10 mouse cellular contexts compared by ENCODE assay signal in the genomic region with DNA sequence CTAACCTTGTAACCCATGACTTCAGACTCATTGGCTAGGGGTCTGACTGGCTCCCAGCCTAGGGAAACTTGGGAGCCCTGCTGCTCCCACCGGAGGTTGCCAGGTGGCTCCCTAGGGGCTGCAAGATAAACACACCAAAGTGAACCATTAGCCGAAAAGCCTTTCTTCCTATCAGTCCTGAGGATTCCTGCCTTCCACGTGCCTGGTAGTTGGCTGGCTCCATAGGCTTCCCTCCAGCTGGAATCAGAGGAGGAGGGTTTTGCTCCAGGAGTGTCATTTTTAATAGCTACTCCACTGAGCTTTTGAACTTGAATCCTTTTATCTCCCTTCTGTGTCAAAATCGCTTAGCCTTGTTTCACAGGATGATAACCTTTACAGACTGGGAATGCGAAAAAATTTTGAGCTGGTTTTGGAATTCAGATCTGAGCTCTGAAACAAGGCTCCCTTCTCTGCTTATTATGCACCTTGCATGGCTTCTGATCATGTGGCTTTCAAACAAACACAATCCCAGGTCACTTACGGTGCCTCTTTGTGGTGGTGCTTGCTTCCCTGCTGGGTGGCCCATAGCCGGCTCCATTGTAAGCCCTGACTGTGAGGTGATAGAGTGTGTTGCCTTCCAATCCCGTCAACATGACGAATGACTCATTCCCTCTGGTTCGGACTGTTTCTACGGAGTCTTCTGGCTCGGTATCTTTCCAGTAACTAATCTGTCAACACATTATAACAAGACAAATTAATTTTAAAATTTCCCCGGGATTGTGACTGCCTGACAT.
DNase-seq lines count a peak whose midpoint lies in the region; ATAC-seq and TF ChIP-seq lines count a peak whose summit lies in the region.
"Had no signal": no experiment of that assay in that cellular context is flagged by ENCODE, and none has a peak within 500 bp of the region (broad histone marks: within the 10 kb centered on the region; RNA-seq: fewer than 3 reads in every experiment).

No protein-coding gene starts in this region.

- WGBS in kidney, postnatal 0 days, result 13% methylated on average over 13 of the region's 13 CpGs
- 7% methylated on average over 13 of the region's 13 CpGs for WGBS in heart, embryonic 13.5 days
- 10% methylated on average over 13 of the region's 13 CpGs for WGBS in midbrain, embryonic 15.5 days
- 10% methylated on average over 13 of the region's 13 CpGs for WGBS in limb, embryonic 10.5 days

- TF ChIP-seq CTCF in kidney, postnatal 0 days (IDR thresholded peaks at IDR 0.05; ENCODE audit: low read depth), result no peak

- no peaks in the 10 kb centered on the region for H3K9me3 ChIP-seq in kidney, postnatal 0 days (replicated peaks; ENCODE audit: low read length)
- no peaks in the 10 kb centered on the region for H3K9me3 ChIP-seq in heart, embryonic 13.5 days
- H3K9me3 ChIP-seq in midbrain, embryonic 15.5 days, result no peaks in the 10 kb centered on the region
- H3K9me3 ChIP-seq in limb, embryonic 10.5 days (replicated peaks), result no peaks in the 10 kb centered on the region
- H3K9me3 ChIP-seq: limb, embryonic 15.5 days had no signal

- no peaks in the 10 kb centered on the region for H3K4me1 ChIP-seq in kidney, postnatal 0 days (replicated peaks; ENCODE audit: insufficient read depth, low read length)
- peaks cover 9% of the 10 kb centered on the region; the same call in 1 of the 2 replicates for H3K4me1 ChIP-seq in heart, embryonic 13.5 days
- no peaks in the 10 kb centered on the region for H3K4me1 ChIP-seq in midbrain, embryonic 15.5 days
- 0 out of 2 replicates have a peak, but pooled peaks cover 4% of the 10 kb centered on the region for H3K4me1 ChIP-seq in limb, embryonic 10.5 days
- H3K4me1 ChIP-seq: limb, embryonic 15.5 days had no signal

- no peaks in the 10 kb centered on the region for H3K36me3 ChIP-seq in kidney, postnatal 0 days (ENCODE audit: insufficient read depth, low read length)
- no peaks in the 10 kb centered on the region for H3K36me3 ChIP-seq in heart, embryonic 13.5 days
- H3K36me3 ChIP-seq in midbrain, embryonic 15.5 days (replicated peaks), result no peaks in the 10 kb centered on the region
- H3K36me3 ChIP-seq in limb, embryonic 10.5 days, result no peaks in the 10 kb centered on the region
- H3K36me3 ChIP-seq: limb, embryonic 15.5 days had no signal

- ATAC-seq in kidney, postnatal 0 days (replicated peaks; ENCODE audit: low FRiP score, low read depth), result no peak
- ATAC-seq in heart, embryonic 13.5 days (ENCODE audit: extremely low read depth, insufficient number of reproducible peaks, low FRiP score, low TSS enrichment), result no peak
- ATAC-seq in midbrain, embryonic 15.5 days (replicated peaks), result peak; percentile 87
- ATAC-seq: Patski had no signal

- peak; percentile 9 for DNase-seq in kidney, postnatal 0 days (ENCODE audit: low spot score)
- DNase-seq in kidney, adult 18-20 months, result no peak
- DNase-seq in embryo, embryonic 10.5 days (ENCODE audit: low spot score), result peak; percentile 32
- no peak for DNase-seq in cerebellum, adult 18-20 months
- no peak for DNase-seq in limb, embryonic 10.5 days (ENCODE audit: low spot score)
- DNase-seq in adrenal gland, adult 18-20 months (ENCODE audit: low spot score in 2 of 2), result no peak

- no peak overlapping the region for H3K9ac ChIP-seq in kidney, postnatal 0 days (ENCODE audit: low read depth, low read length)
- H3K9ac ChIP-seq in heart, embryonic 13.5 days, result no peak overlapping the region
- no peak overlapping the region for H3K9ac ChIP-seq in midbrain, embryonic 15.5 days
- H3K9ac ChIP-seq: limb, embryonic 15.5 days had no signal

- no peak overlapping the region for H3K4me2 ChIP-seq in kidney, postnatal 0 days (ENCODE audit: low read length)
- peak overlapping the region; percentile 14 for H3K4me2 ChIP-seq in heart, embryonic 13.5 days
- peak overlapping the region; percentile 7; the same call in 1 of the 2 replicates for H3K4me2 ChIP-seq in midbrain, embryonic 15.5 days
- H3K4me2 ChIP-seq: limb, embryonic 15.5 days had no signal

- H3K4me3 ChIP-seq in kidney, postnatal 0 days (replicated peaks; ENCODE audit: low read depth, low read length), result no peak overlapping the region
- no peak overlapping the region for H3K4me3 ChIP-seq in heart, embryonic 13.5 days
- H3K4me3 ChIP-seq in midbrain, embryonic 15.5 days, result no peak overlapping the region
- no peak overlapping the region for H3K4me3 ChIP-seq in limb, embryonic 10.5 days
- H3K4me3 ChIP-seq: limb, embryonic 15.5 days had no signal

- H3K27ac ChIP-seq in kidney, postnatal 0 days, result no peak overlapping the region
- H3K27ac ChIP-seq in heart, embryonic 13.5 days (replicated peaks), result no peak overlapping the region
- peak overlapping the region; percentile 32; the same call in 1 of the 2 replicates for H3K27ac ChIP-seq in midbrain, embryonic 15.5 days
- H3K27ac ChIP-seq in limb, embryonic 10.5 days, result no peak overlapping the region
- H3K27ac ChIP-seq: limb, embryonic 15.5 days had no signal

- no peaks in the 10 kb centered on the region for H3K27me3 ChIP-seq in kidney, postnatal 0 days (ENCODE audit: insufficient read depth, low read length)
- H3K27me3 ChIP-seq in heart, embryonic 13.5 days (replicated peaks), result peaks cover 12% of the 10 kb centered on the region; the same call in 1 of the 2 replicates
- no peaks in the 10 kb centered on the region for H3K27me3 ChIP-seq in midbrain, embryonic 15.5 days (replicated peaks)
- no peaks in the 10 kb centered on the region for H3K27me3 ChIP-seq in limb, embryonic 10.5 days (ENCODE audit: low read depth, poor library complexity, severe bottlenecking)
- H3K27me3 ChIP-seq: limb, embryonic 15.5 days; Patski had no signal

Comparison
In these comparisons a context has a peak if more than half of its experiments do, and no peak if none do; other contexts are left out.
1. DNase-seq: peak in kidney, postnatal 0 days (single experiment) and embryo, embryonic 10.5 days (single experiment); none in kidney, adult 18-20 months (single experiment), cerebellum, adult 18-20 months (0 of 2), limb, embryonic 10.5 days (single experiment) and adrenal gland, adult 18-20 months (0 of 2).